Mouse (Mus musculus) ES-E14 (cell line): ENCODE measurements around the gene Eif3l. TPM values are rescaled to one million over a fixed set of nuclear protein-coding genes. Genes with fewer than 3 reads are reported as not detected.

Experiments
- DNase-seq: peaks from one replicate; pipeline ENCODE4 v3.0.0-alpha.2; 2013; ENCODE audit warnings: low read depth, low spot score
- H3K27ac ChIP-seq: 2 replicates; pipeline ENCODE4 v1.5.1; 2012; ENCODE audit warnings: low read depth, mild to moderate bottlenecking, low read length, moderate library complexity, mixed read lengths; ENCODE audit not compliant: poor library complexity, insufficient read depth, severe bottlenecking
- H3K36me3 ChIP-seq: 2 replicates; pipeline ENCODE4 v1.6.1; 2012; ENCODE audit warnings: mild to moderate bottlenecking, low read length, moderate library complexity, mixed read lengths; ENCODE audit not compliant: control insufficient read depth, poor library complexity, insufficient read depth, severe bottlenecking
- H3K4me1 ChIP-seq, 2 experiments: fragments of 150-350 bp in 1 of 2; sonication (generic) in 1 of 2; 2 replicates each; pipeline ENCODE4 v1.6.1; 2012; ENCODE audit warnings: low read length in 2 of 2, mild to moderate bottlenecking in 1 of 2, mixed read lengths in 1 of 2; ENCODE audit not compliant: control insufficient read depth in 2 of 2, insufficient read depth in 2 of 2, poor library complexity in 1 of 2
- H3K4me3 ChIP-seq, 2 experiments: fragments of 150-350 bp in 1 of 2; sonication (generic) in 1 of 2; 2 replicates each; pipeline ENCODE4 v1.5.1; 2012; ENCODE audit warnings: low read length in 2 of 2, low read depth in 1 of 2, mild to moderate bottlenecking in 1 of 2, mixed read lengths in 1 of 2; ENCODE audit not compliant: insufficient read depth in 1 of 2, poor library complexity in 1 of 2, severe bottlenecking in 1 of 2
- H3K9ac ChIP-seq: 2 replicates; pipeline ENCODE4 v1.6.1; 2012; ENCODE audit warnings: low read depth, mild to moderate bottlenecking, low read length, mixed read lengths; ENCODE audit not compliant: poor library complexity, insufficient read depth, severe bottlenecking
- H3K9me3 ChIP-seq: fragments of 150-350 bp; sonication (generic); 2 replicates; pipeline ENCODE4 v1.6.1; 2012; ENCODE audit warnings: low read depth, mild to moderate bottlenecking, low read length; ENCODE audit not compliant: control insufficient read depth, insufficient read depth
- CHD2 ChIP-seq: IDR thresholded peaks from 2 replicates; pipeline ENCODE4 v1.6.1; 2014; ENCODE audit warnings: mild to moderate bottlenecking, low read depth, low read length, inconsistent platforms
- HCFC1 ChIP-seq: IDR thresholded peaks from 2 replicates; pipeline ENCODE4 v1.6.1; 2012; ENCODE audit warnings: low read length, inconsistent platforms, borderline replicate concordance; ENCODE audit not compliant: insufficient read depth
- MAFK ChIP-seq: IDR thresholded peaks from 2 replicates; pipeline ENCODE4 v1.6.1; 2014; ENCODE audit warnings: mild to moderate bottlenecking, low read depth, low read length, inconsistent platforms; ENCODE audit not compliant: insufficient read depth
- ZC3H11A ChIP-seq: IDR thresholded peaks from 2 replicates; pipeline ENCODE4 v1.6.1; 2012; ENCODE audit warnings: low read depth, mild to moderate bottlenecking, inconsistent platforms, low read length, borderline replicate concordance
- ZNF384 ChIP-seq: IDR thresholded peaks from 2 replicates; pipeline ENCODE4 v1.6.1; 2012; ENCODE audit warnings: low read depth, low read length, inconsistent platforms
- in situ Hi-C, 2 experiments: fragments of 600-800 bp; cut with MboI; formaldehyde crosslinking; loops; one replicate each; pipeline ENCODE4 v1.15.1; 2025; ENCODE audit warnings: low sequenced_read_pairs in 2 of 2, inconsistent platforms in 1 of 2; ENCODE audit not compliant: unreplicated experiment in 2 of 2
- total RNA-seq: library from RNA; depleted of rRNA; stranded (reverse); fragments of 300-350 nt; gene quantifications from 2 replicates; pipeline ENCODE4 v1.2.3, GENCODE M21; 2012

Eif3l gene
- total RNA-seq, 1 experiment: 380 TPM

GRCm38 (mm10) chr15:79111774-79112173 is 36.8 kb downstream of the Eif3l start:
- H3K36me3 ChIP-seq: no peaks in the 10 kb centered on the region; the same call in 1 of the 2 replicates
- no peak for DNase-seq
- no peaks in the 10 kb centered on the region for H3K9me3 ChIP-seq
- TF ChIP-seq MAFK (no peak), HCFC1 (no peak), CHD2 (no peak), ZC3H11A (no peak), ZNF384 (no peak)
- H3K9ac ChIP-seq: no peak overlapping the region
- no peak overlapping the region for H3K27ac ChIP-seq
- in situ Hi-C loops: no loop called here
- peaks cover 6 to 14% of the 10 kb centered on the region in 2 experiments; a peak in 2 of 4 replicates for H3K4me1 ChIP-seq
- no peak overlapping the region for H3K4me3 ChIP-seq

DNA sequence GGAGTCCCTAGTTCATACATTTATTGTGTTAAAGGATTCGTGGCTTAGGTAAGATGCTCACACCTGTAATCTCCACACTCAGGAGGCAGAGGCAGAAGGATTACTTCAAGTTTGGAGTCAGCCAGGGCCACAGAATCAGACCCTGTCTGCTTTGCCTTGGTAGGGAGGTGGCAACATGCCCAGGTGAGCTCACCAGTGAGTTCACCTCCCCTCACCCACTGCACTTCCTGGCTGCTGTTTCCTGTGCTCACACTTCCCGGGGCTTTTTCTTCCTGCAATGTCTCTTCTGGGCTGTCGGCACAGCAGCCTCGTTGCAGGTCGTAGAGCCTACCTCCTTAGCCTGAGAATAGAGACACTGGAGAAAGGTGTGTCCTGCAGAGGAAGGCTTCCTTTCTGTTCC is 40.3 kb downstream of the Eif3l start:
- Histone ChIP-seq H3K36me3 (no peaks in the 10 kb centered on the region; the same call in 1 of the 2 replicates), H3K9ac (no peak overlapping the region), H3K27ac (no peak overlapping the region), H3K4me3 (no peak overlapping the region), H3K4me1 (peaks cover 2 to 9% of the 10 kb centered on the region in 2 experiments; a peak in 1 of 4 replicates), H3K9me3 (no peaks in the 10 kb centered on the region)
- DNase-seq: no peak
- TF ChIP-seq ZC3H11A (no peak), CHD2 (no peak), ZNF384 (no peak), HCFC1 (no peak), MAFK (no peak)
- in situ Hi-C loops: no loop called here

DNA sequence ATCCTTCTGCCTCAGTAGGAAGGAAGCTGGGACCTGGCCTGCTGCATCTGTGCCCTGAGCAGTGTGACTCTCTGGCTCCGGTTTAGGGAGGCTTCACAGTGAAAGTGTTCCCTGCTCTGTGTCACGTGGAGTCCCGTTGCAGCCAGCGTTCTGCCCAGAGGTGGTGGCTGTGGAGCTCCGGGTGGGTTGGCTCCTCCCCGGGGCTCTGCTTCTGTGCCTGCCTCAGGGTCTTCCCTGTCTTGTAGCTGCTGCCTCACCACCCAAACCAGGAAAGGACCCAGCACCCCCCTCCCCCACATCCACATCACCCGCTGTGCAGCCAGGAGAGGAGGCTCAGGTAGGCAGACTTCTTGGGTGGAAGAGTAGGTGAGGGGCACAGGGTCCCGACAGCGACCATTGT is 44.5 kb downstream of the Eif3l start:
- Histone ChIP-seq H3K4me3 (no peak overlapping the region), H3K27ac (no peak overlapping the region), H3K9ac (no peak overlapping the region), H3K9me3 (no peaks in the 10 kb centered on the region), H3K4me1 (peaks cover 2 to 9% of the 10 kb centered on the region in 2 experiments; a peak in 1 of 4 replicates), H3K36me3 (no peaks in the 10 kb centered on the region; the same call in 1 of the 2 replicates)
- in situ Hi-C loops: no loop called here
- TF ChIP-seq ZC3H11A: no peak
- no peak for TF ChIP-seq MAFK
- DNase-seq: no peak

DNA sequence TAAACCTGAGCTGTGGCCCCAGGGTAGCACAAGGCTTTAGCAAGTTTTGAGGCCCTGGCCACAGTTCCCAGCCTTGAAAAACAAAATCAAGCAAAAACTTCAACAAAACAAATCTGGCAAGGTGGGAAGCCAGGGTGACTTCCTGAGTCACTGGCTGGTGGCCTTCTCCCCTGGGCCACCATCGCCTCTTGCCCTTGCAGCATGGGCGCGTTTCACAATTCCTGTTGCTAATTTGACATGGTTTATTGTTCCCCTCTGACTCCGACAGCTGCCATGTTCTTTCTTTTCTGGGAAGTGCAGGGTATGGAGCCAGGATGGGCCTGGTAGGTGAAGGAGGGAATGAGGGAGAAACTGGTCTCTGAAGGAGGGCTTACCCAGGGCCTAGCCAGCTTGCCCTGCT is 47.1 kb downstream of the Eif3l start:
- no peak for TF ChIP-seq MAFK
- no peak for TF ChIP-seq CHD2
- no peak for TF ChIP-seq HCFC1
- no peak for TF ChIP-seq ZC3H11A
- peaks cover under 1% of the 10 kb centered on the region; the same call in 1 of the 2 replicates for H3K36me3 ChIP-seq
- H3K4me3 ChIP-seq: no peak overlapping the region
- H3K4me1 ChIP-seq: peaks cover 0 to 7% of the 10 kb centered on the region in 2 experiments; a peak in 1 of 4 replicates
- in situ Hi-C loops: no loop called here
- H3K9me3 ChIP-seq: no peaks in the 10 kb centered on the region
- no peak overlapping the region for H3K9ac ChIP-seq
- H3K27ac ChIP-seq: no peak overlapping the region
- DNase-seq: no peak

GRCm38 (mm10) chr15:79122546-79122945 is 47.6 kb downstream of the Eif3l start:
- H3K27ac ChIP-seq: no peak overlapping the region
- no peak overlapping the region for H3K4me3 ChIP-seq
- H3K9ac ChIP-seq: no peak overlapping the region
- peaks cover 0 to 7% of the 10 kb centered on the region in 2 experiments; a peak in 1 of 4 replicates for H3K4me1 ChIP-seq
- TF ChIP-seq CHD2: no peak
- no peak for TF ChIP-seq ZNF384
- TF ChIP-seq ZC3H11A: no peak
- TF ChIP-seq MAFK: no peak
- no peak for TF ChIP-seq HCFC1
- in situ Hi-C loops: no loop called here
- no peaks in the 10 kb centered on the region for H3K9me3 ChIP-seq
- H3K36me3 ChIP-seq: peaks cover 5% of the 10 kb centered on the region; the same call in 1 of the 2 replicates
- DNase-seq: no peak
